ENCODE assay signal across 18 mouse cellular contexts in genomic region chr2:102122146-102122515, GRCm38 (mm10).
DNase-seq lines count a peak whose midpoint lies in the region; ATAC-seq and TF ChIP-seq lines count a peak whose summit lies in the region.
"Had no signal": no experiment of that assay in that cellular context is flagged by ENCODE, and none has a peak within 500 bp of the region (broad histone marks: within the 10 kb centered on the region; RNA-seq: fewer than 3 reads in every experiment).

No protein-coding gene starts in this region.

- TF ChIP-seq CTCF in hindbrain, postnatal 0 days (IDR thresholded peaks at IDR 0.05; ENCODE audit: low read depth) = no peak
- TF ChIP-seq CTCF in ES-Bruce4 (IDR thresholded peaks at IDR 0.05; ENCODE audit: low read depth, low read length) = no peak

- ATAC-seq in hindbrain, postnatal 0 days = no peak
- no peak for ATAC-seq in midbrain, embryonic 11.5 days (ENCODE audit: low FRiP score)

- no peak overlapping the region for H3K9ac ChIP-seq in hindbrain, postnatal 0 days (replicated peaks; ENCODE audit: low read length)
- no peak overlapping the region for H3K9ac ChIP-seq in ES-Bruce4 (ENCODE audit: low read depth, poor library complexity, severe bottlenecking)
- no peak overlapping the region for H3K9ac ChIP-seq in midbrain, embryonic 11.5 days (ENCODE audit: low read length)
- H3K9ac ChIP-seq: liver, embryonic 15.5 days had no signal

- TF ChIP-seq EP300 in ES-Bruce4 (IDR thresholded peaks at IDR 0.05; ENCODE audit: insufficient read depth, low read depth, low read length) = peak; percentile 58; the same call in 1 of the 2 replicates

- H3K27ac ChIP-seq in hindbrain, embryonic 10.5 days = peak overlapping the region; percentile 77
- H3K27ac ChIP-seq in hindbrain, postnatal 0 days = no peak overlapping the region
- peak overlapping the region; percentile 66 for H3K27ac ChIP-seq in ES-Bruce4 (ENCODE audit: insufficient read depth, low read length)
- peak overlapping the region; percentile 45; the same call in 1 of the 2 replicates for H3K27ac ChIP-seq in midbrain, embryonic 11.5 days (ENCODE audit: low read depth, low read length)
- H3K27ac ChIP-seq: liver, embryonic 15.5 days had no signal

- WGBS in hindbrain, embryonic 10.5 days = 58% methylated on average over 1 of the region's 1 CpGs
- WGBS in hindbrain, postnatal 0 days = 43% methylated on average over 1 of the region's 1 CpGs
- WGBS in midbrain, embryonic 11.5 days = 28% methylated on average over 1 of the region's 1 CpGs

- TF ChIP-seq POLR2A in ES-Bruce4 (IDR thresholded peaks at IDR 0.05; ENCODE audit: insufficient read depth, low read length) = no peak

- H3K4me3 ChIP-seq in hindbrain, embryonic 10.5 days = no peak overlapping the region
- no peak overlapping the region for H3K4me3 ChIP-seq in hindbrain, postnatal 0 days (ENCODE audit: low read length)
- no peak overlapping the region for H3K4me3 ChIP-seq in ES-Bruce4 (ENCODE audit: low read depth, low read length)
- no peak overlapping the region for H3K4me3 ChIP-seq in midbrain, embryonic 11.5 days (ENCODE audit: low read depth, low read length)
- H3K4me3 ChIP-seq: liver, embryonic 15.5 days; megakaryocyte, embryonic 14.5 days had no signal

- H3K9me3 ChIP-seq in hindbrain, embryonic 10.5 days = no peaks in the 10 kb centered on the region
- H3K9me3 ChIP-seq in hindbrain, postnatal 0 days (ENCODE audit: low read length) = no peaks in the 10 kb centered on the region
- no peaks in the 10 kb centered on the region for H3K9me3 ChIP-seq in ES-Bruce4 (replicated peaks; ENCODE audit: control insufficient read depth, insufficient read depth, low read length, poor library complexity, severe bottlenecking)
- no peaks in the 10 kb centered on the region for H3K9me3 ChIP-seq in midbrain, embryonic 11.5 days (ENCODE audit: control insufficient read depth, low read length)
- H3K9me3 ChIP-seq: liver, embryonic 15.5 days; megakaryocyte, embryonic 14.5 days had no signal

- no peak for DNase-seq in hindbrain, embryonic 10.5 days (ENCODE audit: low spot score)
- no peak for DNase-seq in hindbrain, postnatal 0 days (ENCODE audit: low spot score)
- peak; percentile 89 for DNase-seq in R1 (ENCODE audit: low read depth, low spot score)
- no peak for DNase-seq in midbrain, embryonic 11.5 days (ENCODE audit: low spot score, missing footprints)
- no peak for DNase-seq in adrenal gland, adult 8-10 months
- DNase-seq in right cerebral cortex, postnatal 10 days (ENCODE audit: low spot score in 2 of 2) = no peak
- DNase-seq in embryo, embryonic 10 days (ENCODE audit: low spot score) = no peak
- DNase-seq: adrenal gland, postnatal 25 days; cerebellum, adult 8-10 months; gastrocnemius, postnatal 25 days; heart, postnatal 14 days; kidney, adult 9 months; kidney, postnatal 4 days; lung, postnatal 10 days; thymus, postnatal 36 days had no signal

- no peak overlapping the region for H3K4me2 ChIP-seq in hindbrain, postnatal 0 days (ENCODE audit: low read depth, low read length)
- no peak overlapping the region for H3K4me2 ChIP-seq in midbrain, embryonic 11.5 days
- H3K4me2 ChIP-seq: liver, embryonic 15.5 days had no signal

- H3K4me1 ChIP-seq in hindbrain, embryonic 10.5 days (replicated peaks) = peaks cover 79% of the 10 kb centered on the region
- H3K4me1 ChIP-seq in hindbrain, postnatal 0 days (ENCODE audit: insufficient read depth, low read length) = peaks cover 19% of the 10 kb centered on the region
- peaks cover 21% of the 10 kb centered on the region for H3K4me1 ChIP-seq in ES-Bruce4 (ENCODE audit: control insufficient read depth, insufficient read depth, low read length)
- H3K4me1 ChIP-seq in midbrain, embryonic 11.5 days (ENCODE audit: control insufficient read depth, insufficient read depth, low read length) = peaks cover 29% of the 10 kb centered on the region
- H3K4me1 ChIP-seq: megakaryocyte, embryonic 14.5 days had no signal

- H3K36me3 ChIP-seq in hindbrain, embryonic 10.5 days = no peaks in the 10 kb centered on the region
- H3K36me3 ChIP-seq in hindbrain, postnatal 0 days (ENCODE audit: insufficient read depth, low read length) = no peaks in the 10 kb centered on the region
- no peaks in the 10 kb centered on the region for H3K36me3 ChIP-seq in ES-Bruce4 (ENCODE audit: control insufficient read depth, insufficient read depth, low read length, poor library complexity, severe bottlenecking)
- no peaks in the 10 kb centered on the region for H3K36me3 ChIP-seq in midbrain, embryonic 11.5 days (ENCODE audit: control insufficient read depth, insufficient read depth, low read length)
- H3K36me3 ChIP-seq: liver, embryonic 15.5 days had no signal

- no peaks in the 10 kb centered on the region for H3K27me3 ChIP-seq in hindbrain, embryonic 10.5 days (ENCODE audit: insufficient read depth, poor library complexity, severe bottlenecking)
- H3K27me3 ChIP-seq in hindbrain, postnatal 0 days (ENCODE audit: insufficient read depth, low read length) = no peaks in the 10 kb centered on the region
- H3K27me3 ChIP-seq in ES-Bruce4 (ENCODE audit: control insufficient read depth, insufficient read depth, low read length, poor library complexity, severe bottlenecking) = no peaks in the 10 kb centered on the region
- H3K27me3 ChIP-seq in midbrain, embryonic 11.5 days (ENCODE audit: control insufficient read depth, insufficient read depth, low read length) = no peaks in the 10 kb centered on the region
- H3K27me3 ChIP-seq: liver, embryonic 15.5 days had no signal
